Mouse (Mus musculus): ENCODE results near the gene Gm49355.
"Not testable (repeated sequence)": the region's sequence is repeated elsewhere in the genome, so short reads cannot be mapped to it uniquely, and the experiment has no call there.

Gm49355 gene

DNA sequence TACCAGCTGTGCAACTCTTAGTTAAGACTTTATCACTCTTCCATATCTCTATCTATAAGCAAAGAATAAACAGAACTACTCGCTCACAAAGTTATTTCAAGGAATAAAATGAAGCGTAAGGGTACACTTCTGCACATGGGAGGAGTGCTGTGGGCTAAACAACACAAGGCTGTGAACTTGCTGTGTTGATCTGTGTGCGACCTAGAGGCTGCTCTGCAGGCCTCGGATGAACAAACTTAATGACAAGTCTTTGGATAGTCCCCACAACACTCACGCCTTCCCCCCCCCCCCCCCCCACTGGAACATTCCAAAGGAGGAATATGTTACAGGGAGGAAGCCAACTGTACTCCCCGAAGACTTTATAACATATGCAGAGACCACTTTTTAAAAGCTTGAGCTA lies at the start of gene Gm49355:
Gene Gm49355 (plus strand): TSS at position 336 of the 400 bp plus-strand sequence.
- no peak for DNase-seq

DNA sequence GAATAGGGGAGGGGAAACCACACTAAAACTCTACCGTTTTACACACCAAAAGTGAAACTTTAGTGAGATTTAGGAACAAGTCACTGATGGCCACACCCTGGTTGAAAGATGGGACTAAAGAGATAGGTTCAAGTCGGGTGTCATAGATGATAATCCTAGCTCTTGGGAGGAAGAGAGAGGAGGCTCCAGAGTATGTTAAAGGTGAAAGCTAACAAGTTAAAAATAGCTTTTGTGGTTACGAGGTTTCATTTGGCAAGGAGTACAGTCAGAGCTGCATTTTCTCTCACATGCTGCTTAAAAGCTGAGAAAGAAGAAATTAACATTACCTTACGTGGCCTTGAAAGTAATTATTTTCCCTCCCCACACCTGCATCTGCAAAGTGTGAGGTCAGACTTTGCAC lies 40.0 kb upstream of the Gm49355 start:
- DNase-seq, result no peak

DNA sequence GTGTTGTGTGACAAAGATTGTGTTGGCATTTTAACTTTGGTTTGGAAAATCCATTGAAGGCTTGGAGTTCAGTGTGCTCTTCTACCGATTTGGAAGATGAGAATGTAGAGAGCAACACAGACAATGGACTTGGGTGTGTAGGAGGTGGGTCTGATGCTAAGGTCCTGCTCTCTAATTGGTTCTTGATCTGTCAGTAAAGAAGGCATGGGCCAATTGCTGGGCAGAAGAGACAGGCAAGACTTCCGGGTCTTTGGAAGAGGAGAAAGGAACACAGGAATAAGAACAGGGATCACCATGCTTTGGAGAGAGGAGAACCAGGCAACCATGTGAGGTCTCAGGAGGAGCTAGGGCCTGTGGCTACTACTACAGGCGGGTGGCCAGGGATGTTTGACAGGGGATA lies 7.7 kb upstream of the Gm49355 start:
- no peak for DNase-seq

DNA sequence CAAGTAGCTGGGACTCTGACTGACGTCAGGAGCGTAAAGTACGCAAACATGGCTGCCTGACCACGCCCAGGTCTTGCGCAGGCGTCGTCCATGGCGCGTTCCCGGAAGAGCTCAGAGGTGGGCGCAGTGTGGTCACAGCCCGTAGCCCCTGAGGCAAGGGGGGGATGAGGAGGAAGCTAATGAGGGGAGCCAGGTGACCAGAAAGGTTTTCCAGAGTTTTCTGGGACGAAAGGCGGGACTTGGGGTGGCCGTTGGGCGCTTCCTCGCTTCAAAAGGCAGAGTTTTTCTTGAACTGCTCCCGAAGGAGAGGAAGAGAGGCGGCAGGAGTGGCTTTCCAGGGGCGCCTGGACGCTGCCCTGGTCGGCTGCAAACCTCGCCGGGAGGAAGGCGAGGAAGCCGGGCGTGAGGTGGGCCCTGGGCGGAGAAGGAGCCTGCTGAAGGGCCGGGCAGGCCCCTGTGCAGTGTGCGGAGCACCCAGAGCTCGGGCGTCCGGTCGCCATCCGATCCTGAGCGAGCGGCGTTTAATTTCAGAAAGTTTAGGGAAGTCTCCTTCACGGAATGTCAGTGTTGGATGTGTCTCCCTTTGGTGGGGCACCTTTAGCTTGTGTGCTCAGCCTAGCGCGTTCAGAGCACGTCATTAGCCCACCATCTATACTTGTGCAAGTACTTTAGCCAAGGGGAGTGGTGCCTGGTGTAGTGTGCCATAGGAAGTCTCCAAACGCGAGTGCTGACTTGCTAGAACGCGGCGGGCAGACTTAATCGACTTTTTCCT lies 551 bp downstream of the Gm49355 start, which contains the start of gene 3830406C13Rik:
Gene 3830406C13Rik (plus strand): TSS at position 33 of the 772 bp plus-strand sequence.
- peak; percentile 82 for DNase-seq

GRCm38 (mm10) chr14:12289747-12290146 lies 6.0 kb downstream of the Gm49355 start:
- not testable (repeated sequence) for DNase-seq

- DNase-seq, result no peak
Measured at GRCm38 (mm10) chr14:12296391-12296790, 12.6 kb downstream of the Gm49355 start.

- no peak for DNase-seq
Measured at GRCm38 (mm10) chr14:12299171-12299570, 15.4 kb downstream of the Gm49355 start.

DNA sequence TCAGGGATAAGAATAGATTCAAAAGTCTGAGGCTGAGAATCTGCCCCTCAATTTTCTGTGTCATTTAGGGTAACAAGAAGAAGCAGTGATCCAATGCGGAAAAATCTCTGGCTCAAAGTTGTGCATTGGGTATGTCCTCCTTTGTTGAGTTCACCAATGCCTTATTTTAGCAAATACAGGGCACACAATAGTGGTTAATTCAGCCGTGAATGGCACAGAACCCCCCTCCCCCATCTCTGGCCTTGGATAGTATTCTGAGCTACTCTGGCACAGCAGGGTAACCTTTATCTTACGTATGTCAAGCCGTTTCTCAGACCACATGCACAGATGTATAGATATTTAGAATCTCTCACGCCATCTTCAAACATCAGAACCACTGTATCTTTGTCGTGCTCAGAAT lies 15.9 kb downstream of the Gm49355 start:
- DNase-seq, result no peak

- DNase-seq, result no peak
Measured at GRCm38 (mm10) chr14:12300275-12300674, 16.5 kb downstream of the Gm49355 start.

DNA sequence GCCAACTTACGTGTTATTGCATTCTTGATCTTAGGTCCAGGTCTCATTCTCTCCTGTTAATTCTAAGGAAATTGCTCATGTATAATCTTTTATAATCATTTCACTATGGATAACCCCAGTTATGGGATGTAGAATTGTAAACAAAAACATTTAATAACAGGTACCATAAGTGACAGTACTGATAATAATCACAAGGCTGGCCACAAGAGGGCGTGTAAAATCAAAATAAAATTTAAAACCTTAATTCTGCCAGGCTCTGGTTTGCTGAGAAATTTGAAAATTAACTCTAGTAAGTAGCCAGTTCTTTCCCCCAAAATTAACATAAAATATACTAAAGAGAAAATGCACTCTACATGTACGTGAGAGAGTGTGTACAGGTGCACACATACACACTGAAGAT lies 16.9 kb downstream of the Gm49355 start:
- no peak for DNase-seq

- DNase-seq, result peak; percentile 6
Measured at GRCm38 (mm10) chr14:12303106-12303505, 19.3 kb downstream of the Gm49355 start.

DNA sequence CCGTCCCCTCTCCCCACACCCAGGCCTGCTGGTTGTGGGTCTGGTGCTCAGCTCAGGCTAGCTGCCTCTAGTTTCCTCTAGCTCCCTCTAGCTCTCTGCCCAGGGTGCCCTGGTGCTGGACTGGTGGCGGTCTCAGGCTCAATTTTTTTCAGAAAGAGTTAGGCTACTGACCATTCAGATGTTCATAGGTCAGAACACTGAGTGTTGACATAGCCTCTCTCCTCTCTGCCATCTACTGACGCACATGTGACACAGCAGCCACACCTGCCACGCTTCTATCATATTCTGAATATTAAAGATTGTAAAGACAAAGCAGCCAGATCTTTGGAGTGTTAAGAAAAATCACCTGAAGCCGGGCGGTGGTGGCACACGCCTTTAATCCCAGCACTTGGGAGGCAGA lies 49.8 kb downstream of the Gm49355 start:
- no peak for DNase-seq

- no peak for DNase-seq
Measured at GRCm38 (mm10) chr14:12334925-12335324, 51.1 kb downstream of the Gm49355 start.

GRCm38 (mm10) chr14:12337421-12337997 lies 53.7 kb downstream of the Gm49355 start:
- DNase-seq, result no peak

DNA sequence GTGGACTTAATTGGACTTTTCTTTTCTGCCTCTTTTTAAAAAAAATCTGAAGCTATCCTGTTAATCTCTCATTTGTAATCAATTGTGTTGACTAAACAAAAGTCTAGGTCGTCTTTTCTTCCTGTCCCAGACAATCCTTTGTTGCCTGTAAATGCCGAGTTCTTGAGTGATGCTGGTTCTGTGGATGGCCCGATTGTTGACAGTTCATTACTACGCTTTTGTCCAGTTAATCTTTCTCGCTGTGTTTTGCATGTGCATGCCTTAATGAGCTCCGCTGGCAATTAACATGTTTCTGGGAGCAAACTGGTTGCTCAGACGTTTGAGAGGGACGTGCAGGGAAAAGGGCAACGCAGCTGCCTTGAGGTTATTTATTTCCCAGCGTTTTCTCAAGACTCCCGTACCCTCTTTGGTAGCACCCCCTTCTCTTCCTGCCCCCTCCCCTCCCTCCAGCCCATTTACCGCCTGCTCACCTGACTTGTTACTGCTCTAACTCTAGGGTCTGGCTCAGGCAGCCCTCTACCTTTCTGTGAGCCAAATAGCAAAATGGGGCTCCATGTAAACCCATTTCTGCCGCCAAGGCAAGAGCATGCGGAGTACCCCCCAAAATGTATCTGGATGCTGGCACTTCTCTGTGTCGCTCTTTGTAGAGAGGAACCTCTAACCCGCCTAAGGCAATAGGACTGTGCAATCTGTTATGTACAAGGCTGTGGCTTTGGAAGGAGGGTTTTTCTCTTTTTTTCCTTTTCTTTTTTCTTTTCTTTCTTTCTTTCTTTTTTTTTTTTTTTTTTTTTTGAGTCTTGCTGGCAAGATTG lies 54.4 kb downstream of the Gm49355 start:
- no peak for DNase-seq

DNA sequence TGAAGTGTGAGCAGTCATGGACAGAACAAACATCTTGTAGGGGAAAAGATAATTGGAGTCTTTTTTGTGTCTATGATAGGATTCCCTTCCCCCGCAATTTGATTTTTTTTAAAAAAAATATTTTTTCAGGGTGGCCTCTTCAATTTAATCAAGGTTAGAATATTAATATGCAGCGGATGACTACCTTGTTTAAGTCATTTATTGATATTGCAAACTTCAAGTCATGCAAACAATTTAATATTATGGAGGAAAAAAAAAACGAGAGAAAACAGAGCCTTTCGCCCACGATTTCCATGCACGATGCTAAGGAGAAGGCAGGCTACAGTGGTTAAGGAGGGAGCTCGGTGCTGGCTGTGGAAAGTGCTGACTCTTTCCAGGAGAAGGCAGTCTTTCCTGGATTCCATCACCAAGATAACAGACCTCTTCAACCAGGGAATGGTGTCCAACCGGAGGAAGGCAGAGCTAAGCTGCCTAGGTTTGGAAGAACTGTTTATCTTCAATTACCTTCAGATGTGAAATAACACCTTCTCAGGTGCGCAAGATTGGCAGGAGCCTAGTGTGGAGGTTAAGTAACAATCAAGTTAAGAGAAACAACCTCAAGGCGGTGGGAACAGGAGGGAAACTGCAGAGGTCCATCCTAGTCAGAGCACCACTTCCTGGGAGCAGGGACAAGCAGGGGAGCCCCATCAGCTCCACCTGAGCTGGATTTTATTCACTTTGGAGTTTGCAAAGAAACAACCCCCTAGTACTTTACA lies 55.2 kb downstream of the Gm49355 start:
- DNase-seq, result no peak

- DNase-seq, result no peak
Measured at GRCm38 (mm10) chr14:12340238-12341074, 56.7 kb downstream of the Gm49355 start.

GRCm38 (mm10) chr14:12341075-12341788 lies 57.5 kb downstream of the Gm49355 start:
- no peak for DNase-seq

DNA sequence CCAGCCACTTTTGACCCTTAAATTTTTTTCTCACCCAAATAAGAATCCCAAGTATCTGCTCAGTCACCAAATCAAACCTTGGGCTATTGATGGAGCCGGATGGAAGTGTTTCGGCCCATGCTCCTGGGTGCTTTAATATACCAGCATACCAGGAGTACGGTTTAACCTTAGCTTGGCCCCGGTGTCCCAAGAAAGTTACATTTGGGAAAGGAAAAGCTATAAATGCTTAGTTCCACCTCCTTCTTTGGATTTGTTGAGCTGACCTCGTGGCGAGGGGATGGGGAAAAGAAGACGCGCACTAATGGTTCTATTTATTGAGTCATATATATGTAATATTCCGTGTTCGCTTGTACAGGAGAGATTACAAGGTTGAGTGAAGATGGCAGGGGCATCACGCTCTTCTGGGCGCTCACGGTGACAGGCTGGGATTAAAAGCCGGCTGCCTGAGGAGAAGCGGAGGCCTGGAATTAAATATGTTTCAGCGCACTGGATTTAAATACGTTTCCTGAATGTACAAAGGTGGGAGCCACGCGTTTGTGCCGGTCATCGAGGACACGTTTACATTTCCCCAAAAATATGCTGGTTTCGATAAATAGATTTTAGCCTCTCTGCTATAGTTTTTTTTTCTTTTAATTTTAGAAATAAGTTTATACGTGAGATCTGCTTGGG lies 58.1 kb downstream of the Gm49355 start:
- DNase-seq, result no peak

GRCm38 (mm10) chr14:12342458-12343131 lies 58.8 kb downstream of the Gm49355 start:
- DNase-seq, result no peak
